Mouse (Mus musculus): ENCODE measurements around the gene Rnf220.
A peak's percentile ranks its signal among the peaks of the same experiment; 100 is the strongest.

The Rnf220 gene

GRCm38 (mm10) chr4:117496482-117497165, at the start of gene Rnf220:
TSS of gene Rnf220 (minus strand) at chr4:117497052.
- no peak for DNase-seq (ENCODE audit: low read depth, low spot score)

GRCm38 (mm10) chr4:117546616-117547015, 49.8 kb upstream of the Rnf220 start:
- DNase-seq (ENCODE audit: low read depth, low spot score): no peak

DNA sequence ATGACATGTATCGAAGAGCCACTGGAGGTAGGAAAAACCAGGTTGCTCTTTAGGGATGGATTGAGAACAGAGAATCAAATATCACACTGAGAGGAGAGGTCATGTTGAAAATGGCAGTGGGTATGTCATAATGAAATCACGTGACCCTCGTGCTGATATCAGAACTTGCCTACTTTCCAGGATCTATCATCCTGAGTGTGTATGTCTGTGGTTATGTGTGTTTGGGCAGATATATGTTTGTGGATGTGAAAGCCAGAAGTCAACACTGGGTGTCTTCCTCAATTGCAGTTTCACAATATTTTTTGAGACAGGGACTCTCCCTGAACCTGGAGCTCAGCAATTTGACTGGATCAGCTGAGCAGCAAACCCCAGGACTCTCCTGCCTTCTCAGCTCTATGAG, 48.6 kb upstream of the Rnf220 start:
- DNase-seq (ENCODE audit: low read depth, low spot score): peak; percentile 38

- DNase-seq (ENCODE audit: low read depth, low spot score): no peak
These were observed 43.7 kb upstream of the Rnf220 start for GRCm38 (mm10) chr4:117540571-117540970.

GRCm38 (mm10) chr4:117539329-117539980, 42.6 kb upstream of the Rnf220 start:
- no peak for DNase-seq (ENCODE audit: low read depth, low spot score)

DNA sequence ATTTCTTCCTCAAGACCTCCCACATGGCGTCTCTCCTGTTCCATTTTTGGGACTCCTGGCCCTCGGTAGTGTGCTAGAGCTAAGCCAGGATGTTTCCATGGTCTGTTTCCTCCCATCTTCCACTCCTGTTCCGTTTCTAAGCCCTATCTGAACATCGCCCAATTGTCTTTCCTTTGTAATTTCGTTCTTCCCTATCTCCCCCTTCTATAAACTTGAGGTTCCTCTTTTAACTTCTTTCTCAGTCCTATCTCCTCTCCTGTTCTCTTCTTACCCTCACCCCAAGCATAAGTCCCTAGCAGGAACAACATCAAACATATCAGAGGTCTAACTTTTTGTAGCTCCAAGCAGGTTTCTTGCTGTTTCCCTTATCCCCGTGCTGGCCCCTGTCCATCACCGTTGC, 40.1 kb upstream of the Rnf220 start:
- DNase-seq (ENCODE audit: low read depth, low spot score): no peak

- peak; percentile 26 for DNase-seq (ENCODE audit: low read depth, low spot score)
These were observed 38.8 kb upstream of the Rnf220 start for GRCm38 (mm10) chr4:117535496-117536200.

GRCm38 (mm10) chr4:117529843-117530242, 33.0 kb upstream of the Rnf220 start:
- no peak for DNase-seq (ENCODE audit: low read depth, low spot score)

GRCm38 (mm10) chr4:117527952-117528351, 31.1 kb upstream of the Rnf220 start:
- DNase-seq (ENCODE audit: low read depth, low spot score): peak; percentile 49

- no peak for DNase-seq (ENCODE audit: low read depth, low spot score)
These were observed 30.5 kb upstream of the Rnf220 start for GRCm38 (mm10) chr4:117527116-117527899.

DNA sequence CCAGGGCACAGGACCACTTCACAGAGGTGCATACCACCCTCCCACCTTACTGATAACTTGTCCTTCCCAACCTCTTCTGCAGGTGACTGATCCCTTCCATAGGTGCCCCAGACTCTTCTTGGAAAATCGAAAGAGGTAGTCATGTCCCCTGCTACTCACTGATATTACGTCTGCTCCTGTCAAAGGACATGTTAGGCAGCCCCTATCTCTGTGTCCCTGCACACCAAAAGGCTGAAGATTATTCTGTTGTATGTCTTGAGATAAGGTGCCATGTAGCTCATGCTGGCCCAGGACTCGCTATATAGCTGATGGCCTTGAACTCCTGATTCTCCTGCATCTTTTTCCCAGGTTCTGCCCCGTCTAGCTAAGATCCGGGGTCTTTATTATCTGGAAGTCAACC, 29.1 kb upstream of the Rnf220 start:
- DNase-seq (ENCODE audit: low read depth, low spot score): no peak

- peak; percentile 19 for DNase-seq (ENCODE audit: low read depth, low spot score)
These were observed 24.5 kb upstream of the Rnf220 start for GRCm38 (mm10) chr4:117521350-117521749.

DNA sequence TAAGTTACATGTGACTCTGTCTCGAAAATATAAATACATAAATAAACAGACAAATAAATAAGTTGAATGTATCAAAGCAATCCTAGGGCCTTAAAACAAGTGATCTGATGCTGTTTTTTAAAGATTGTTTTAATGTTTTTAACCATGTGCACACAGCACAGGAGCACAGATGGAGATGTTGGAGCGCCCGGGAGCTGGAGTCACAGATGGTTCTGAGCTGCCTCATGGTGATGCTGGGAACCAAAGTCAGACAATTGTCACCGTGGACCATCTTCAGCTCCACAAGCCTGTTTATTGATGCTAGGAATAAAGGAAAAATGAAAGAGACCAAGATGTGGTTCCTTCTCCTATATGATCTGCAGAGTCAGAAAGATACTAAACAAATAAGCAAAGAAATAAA, 21.4 kb upstream of the Rnf220 start:
- no peak for DNase-seq (ENCODE audit: low read depth, low spot score)

DNA sequence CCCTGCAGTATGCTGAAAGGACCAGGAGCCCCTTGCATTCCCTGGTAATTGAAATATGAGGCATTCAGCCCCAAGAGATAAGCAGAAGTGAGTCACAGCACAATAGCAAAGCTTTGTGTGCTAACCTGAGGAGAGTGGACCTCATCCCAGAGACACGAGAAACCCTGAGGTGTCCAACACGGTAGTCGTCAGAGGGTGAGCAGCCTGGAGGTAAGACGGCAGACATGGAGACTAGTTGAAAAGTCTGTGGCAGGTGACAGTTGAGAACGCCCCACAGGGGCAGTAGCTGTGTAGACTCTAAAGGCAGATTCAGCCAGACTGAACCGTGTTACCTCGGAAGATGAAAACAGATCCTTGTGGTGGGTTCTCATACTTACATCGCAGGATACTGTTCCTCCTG, 2.2 kb upstream of the Rnf220 start:
- DNase-seq (ENCODE audit: low read depth, low spot score): no peak

- no peak for DNase-seq (ENCODE audit: low read depth, low spot score)
These were observed 917 bp downstream of the Rnf220 start for GRCm38 (mm10) chr4:117495869-117496401.

DNA sequence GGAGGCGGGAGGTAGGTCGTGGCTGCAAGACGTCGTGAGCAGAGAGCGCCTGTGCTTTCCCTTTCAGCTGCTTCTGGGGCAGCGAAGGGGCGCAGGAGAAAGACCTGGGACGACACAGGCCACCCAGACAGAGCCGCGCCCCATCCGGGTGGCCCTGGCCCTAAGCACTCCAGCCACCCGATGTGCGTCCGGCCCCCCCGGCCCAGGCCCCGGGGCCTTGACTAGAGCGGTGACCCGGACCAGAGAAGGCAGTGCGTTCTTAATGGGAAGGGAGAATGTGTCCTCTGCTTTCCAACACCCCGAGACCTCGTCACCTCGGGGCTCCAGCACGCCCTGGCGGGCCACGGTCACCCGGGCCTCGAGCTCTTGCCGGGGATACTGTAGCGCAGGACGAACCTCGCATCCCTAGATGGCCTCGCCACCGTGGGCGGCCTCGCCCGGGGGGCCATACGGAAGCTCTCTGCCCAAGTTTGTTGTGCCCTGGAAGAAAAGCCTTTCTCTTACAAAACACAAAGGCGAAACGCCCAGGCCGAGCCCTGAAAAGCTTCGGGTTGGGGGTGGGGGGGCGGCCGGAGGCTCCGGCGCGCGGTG, 1.8 kb downstream of the Rnf220 start:
- no peak for DNase-seq (ENCODE audit: low read depth, low spot score)

DNA sequence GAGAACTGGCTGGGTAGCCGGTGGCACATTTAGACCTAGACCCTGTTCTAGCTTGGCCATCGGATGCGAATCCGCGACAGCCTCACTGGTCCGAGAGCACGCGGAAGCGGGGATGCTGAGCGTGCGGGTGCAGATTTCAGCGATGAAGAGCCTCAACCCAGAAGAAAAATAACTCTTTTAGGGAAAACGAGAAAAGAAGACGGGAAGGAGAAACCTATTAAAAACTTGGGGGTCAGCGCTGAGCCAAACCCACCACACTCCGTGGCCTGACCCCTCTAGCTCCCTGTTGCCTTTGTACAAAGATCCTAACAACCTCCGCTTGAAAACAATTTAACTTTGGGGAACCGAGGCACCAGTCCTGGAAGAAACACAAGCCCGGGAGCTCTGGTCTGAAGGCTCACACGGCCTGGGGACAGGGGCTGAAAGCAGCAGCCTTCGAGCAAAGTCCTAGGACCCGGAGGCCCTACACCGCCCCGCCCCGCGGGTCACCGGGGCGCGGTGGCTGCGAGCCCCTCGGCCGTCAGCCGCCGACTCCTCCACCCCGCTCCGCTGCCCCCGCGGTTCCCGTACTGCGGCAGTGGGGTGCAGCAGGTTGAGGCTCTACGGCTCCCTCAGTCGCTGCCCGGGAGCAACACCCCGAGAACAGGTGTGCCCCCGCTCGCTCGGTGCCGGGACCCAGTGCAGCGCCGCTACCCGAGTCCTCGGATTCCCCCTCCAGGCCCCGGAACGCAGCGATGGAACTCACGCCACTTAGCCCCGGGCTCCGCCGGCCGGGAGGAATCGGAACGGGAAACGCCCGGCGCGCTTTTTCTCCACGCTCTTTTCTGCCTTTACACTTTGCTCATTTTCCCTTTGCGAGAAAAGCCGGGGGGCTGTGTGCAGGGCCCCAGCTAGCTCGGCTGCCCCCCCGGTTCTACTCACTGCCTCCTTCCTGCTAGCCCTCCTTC, 2.7 kb downstream of the Rnf220 start:
- DNase-seq (ENCODE audit: low read depth, low spot score): no peak

DNA sequence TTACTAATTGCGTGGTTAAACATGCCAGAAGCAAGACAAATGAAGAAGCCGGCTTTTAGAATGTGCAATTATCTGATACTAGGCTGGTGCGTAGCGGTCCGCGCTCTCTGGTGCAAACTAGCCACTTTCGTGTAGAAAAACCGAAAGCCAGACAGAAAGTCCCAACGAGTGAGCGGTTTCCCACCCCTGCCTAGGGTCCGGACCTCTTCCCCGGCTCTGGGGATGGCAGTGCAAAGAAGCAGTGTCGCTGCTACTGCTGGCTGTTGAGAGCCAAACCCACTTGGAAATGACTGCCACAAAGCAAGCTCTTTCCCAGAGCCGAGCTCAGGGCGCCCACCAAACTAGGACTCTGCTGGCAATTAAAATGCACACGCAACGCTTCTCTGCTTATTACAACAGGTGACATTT, 3.7 kb downstream of the Rnf220 start:
- DNase-seq (ENCODE audit: low read depth, low spot score): peak; percentile 32

- no peak for DNase-seq (ENCODE audit: low read depth, low spot score)
These were observed 5.0 kb downstream of the Rnf220 start for GRCm38 (mm10) chr4:117491840-117492239.

DNA sequence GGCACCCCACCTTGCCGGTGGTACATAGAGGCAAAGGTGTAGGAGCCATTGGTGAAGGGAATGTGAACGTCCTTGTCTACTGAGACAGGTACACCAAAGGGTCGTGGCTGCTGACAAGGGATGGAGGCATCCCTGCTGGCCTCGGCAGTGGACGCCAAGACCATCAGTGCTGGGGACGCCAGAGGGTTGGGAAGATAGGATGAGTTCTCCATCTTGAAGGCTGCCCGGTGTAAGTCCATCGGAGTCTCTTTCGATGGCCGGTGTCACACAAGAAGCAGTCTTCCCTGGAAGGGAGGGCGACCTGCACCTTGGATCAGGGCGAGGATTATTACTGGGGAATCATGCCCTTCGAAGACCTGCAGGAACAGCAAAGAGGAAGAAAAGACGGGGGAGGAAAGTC, 6.9 kb downstream of the Rnf220 start:
- DNase-seq (ENCODE audit: low read depth, low spot score): no peak

Measured in A20 (cell line).